Mouse (Mus musculus) 3T3-L1 (cell line): ENCODE measurements around the gene Kirrel.
A peak's percentile ranks its signal among the peaks of the same experiment; 100 is the strongest.

ENCODE experiments used
- DNase-seq: peaks from one replicate; pipeline ENCODE4 v3.0.0-alpha.2; 2015; ENCODE audit warnings: low read depth, low spot score

Gene Kirrel

DNA sequence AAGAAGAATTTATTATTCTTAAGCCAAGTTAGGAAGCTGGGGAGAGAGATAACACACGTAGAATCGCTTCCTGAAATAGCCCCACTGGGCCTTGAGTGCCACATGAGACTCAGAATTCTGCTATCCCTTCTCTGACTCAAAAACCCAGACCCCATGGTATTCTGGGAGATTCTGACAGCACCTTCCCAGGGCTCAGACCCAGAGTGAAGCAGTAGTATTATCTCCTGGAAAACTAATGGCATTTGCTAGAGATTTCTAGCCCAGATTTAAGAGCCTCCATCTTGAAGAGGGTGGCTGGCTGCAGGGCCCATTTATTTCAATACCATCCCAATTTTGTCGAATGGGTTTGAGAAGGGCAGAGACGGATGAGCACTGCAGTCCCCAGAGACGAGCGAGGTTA lies 6.9 kb downstream of the Kirrel start:
- DNase-seq: no peak

GRCm38 (mm10) chr3:87165291-87165881 lies 9.2 kb downstream of the Kirrel start:
- DNase-seq: no peak

DNA sequence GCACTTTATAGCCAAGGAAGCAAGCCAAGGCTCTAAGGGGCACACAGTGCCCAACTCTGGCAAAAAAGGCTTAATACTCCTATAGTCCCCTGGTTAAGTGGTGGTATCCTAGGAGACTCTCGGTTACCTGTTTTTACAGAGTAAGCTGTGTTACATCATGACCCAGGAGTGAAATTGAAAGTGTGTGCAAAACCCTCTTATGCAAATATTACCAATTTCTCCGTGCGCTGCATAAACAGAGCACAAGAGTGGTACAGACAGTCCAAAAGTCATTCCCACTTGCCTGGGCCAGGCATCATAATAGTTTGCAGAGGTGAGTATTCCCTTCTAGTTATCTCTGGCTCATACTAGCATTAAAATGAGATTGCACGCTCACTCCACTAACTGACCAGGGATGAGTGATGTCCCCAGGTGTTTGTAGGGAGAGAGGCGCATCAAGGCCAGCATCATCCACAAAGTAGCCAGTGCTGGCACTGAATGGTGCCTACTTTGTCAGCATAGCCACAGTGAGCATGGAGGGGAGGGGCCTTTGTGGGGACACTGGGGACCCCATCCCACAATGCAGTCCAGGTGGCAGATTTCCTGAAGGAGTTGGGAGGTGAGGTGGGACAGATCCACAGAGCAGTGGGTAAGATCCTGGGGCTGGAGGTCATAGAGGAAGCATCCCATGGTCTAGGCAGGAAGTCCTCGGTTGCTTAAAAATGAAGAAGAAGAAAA lies 10.3 kb downstream of the Kirrel start:
- no peak for DNase-seq

DNA sequence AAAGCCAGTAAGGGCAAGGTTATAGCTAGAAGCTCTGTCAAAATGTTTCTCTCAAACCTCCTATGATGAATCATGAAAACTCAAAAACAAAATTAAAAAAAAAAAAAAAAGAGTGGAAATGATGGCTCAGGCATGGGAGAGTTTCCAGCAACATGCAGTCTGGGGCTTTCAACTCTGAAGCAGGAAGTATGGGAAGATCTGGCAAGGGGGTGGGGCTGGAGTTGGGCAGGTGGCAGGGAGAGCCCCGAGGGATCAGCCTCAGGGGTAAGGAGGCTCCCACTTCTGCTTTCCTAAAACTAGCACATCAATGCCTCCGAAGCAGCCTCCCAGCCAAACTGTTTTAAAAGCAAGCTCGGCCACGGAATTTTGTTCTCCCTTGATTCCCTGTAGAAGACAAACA lies 11.4 kb downstream of the Kirrel start:
- peak; percentile 71 for DNase-seq

- no peak for DNase-seq
Measured at GRCm38 (mm10) chr3:87162380-87162779, 12.2 kb downstream of the Kirrel start.

GRCm38 (mm10) chr3:87161601-87162000 lies 12.9 kb downstream of the Kirrel start:
- no peak for DNase-seq

DNA sequence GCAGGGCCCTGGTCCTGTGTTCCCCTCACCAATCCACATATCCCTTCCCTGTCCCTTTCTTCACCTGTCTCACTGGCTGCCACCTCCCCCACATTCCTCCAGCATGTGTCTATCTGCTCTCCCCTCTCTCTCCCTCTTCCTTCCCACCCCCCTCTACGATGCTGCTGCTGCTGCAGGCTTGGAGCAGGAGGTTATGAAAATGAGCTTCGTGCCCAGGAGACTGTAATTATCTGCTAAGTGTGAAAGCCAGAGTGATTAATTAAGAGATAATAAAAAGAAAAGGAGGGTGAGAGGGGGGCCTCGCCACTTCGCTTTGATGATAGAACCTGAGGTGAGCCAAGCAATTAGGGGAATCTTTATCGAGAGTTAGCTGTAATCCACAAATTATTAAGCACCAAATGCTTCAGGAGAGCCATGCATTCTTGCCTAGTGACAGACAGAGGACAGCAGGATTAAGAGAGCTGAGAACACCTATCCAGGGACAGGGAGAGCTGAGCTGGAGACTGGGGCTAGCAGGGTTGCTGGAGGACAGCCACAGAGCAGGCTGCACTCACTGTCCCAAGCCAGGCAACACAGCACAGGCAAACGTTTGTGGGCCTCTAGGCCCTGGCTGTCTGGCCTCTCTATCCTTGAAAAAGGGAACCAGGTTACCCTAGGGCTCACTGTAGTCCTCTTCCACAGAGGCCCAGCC lies 13.6 kb downstream of the Kirrel start:
- no peak for DNase-seq

DNA sequence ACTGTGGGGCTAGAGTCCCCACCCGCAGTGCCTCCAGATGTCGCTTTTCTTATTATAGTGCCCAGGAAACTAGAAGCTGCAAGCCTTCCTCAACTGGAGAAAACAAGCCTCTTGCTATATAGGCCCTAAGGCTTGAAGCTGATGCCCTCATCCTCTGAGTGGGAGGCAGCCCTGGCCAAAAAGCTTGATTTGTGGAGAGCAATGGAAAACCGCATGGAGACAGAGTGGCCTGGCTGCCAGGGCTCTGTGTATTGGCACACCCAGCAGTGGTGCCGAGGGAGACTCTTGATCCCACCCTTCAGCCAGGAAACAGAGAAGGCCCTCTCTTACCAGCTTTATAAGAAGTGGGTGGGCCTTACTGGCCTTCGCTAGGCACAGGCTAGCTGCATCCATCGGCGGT lies 15.4 kb downstream of the Kirrel start:
- no peak for DNase-seq

GRCm38 (mm10) chr3:87157767-87158291 lies 16.7 kb downstream of the Kirrel start:
- peak; percentile 98 for DNase-seq

DNA sequence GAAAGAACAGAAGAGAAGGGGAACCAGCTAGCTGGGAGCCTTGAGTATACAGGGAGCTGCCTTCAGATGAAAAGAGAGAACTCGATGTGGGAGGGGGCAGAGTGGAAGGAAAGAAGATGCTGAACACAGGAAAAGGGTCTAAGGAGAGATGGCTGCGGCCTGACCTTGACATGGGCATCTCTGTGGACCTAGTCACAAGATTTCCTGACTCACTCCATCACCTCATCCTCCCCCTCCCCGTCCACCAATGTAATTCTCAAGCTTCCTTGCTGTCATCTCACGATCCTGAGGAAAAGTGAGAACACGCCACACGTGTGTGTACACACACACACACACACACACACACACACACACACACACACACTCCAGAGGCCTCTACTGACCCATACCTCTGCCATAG lies 17.2 kb downstream of the Kirrel start:
- DNase-seq: no peak

GRCm38 (mm10) chr3:87154398-87155287 lies 19.9 kb downstream of the Kirrel start:
- no peak for DNase-seq

DNA sequence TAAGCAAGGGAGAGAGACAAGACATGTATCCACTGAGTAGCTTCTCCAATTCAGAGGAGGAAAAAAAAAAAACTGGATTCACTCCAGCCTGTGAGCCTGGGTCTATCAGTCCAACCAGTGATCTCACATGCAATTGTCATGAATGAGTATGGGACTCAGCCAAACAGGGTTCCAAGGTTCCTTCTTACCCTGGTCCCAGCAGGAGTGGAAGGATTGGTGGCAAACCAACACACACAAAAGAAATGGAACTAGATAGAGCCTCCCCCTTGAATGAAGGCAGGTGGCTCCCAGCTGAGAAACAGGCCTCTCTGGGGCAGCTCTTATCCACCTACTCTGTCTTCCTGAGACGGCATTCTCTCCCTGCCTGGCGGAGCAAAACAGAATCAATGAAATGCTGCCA lies 21.5 kb downstream of the Kirrel start:
- peak; percentile 59 for DNase-seq

DNA sequence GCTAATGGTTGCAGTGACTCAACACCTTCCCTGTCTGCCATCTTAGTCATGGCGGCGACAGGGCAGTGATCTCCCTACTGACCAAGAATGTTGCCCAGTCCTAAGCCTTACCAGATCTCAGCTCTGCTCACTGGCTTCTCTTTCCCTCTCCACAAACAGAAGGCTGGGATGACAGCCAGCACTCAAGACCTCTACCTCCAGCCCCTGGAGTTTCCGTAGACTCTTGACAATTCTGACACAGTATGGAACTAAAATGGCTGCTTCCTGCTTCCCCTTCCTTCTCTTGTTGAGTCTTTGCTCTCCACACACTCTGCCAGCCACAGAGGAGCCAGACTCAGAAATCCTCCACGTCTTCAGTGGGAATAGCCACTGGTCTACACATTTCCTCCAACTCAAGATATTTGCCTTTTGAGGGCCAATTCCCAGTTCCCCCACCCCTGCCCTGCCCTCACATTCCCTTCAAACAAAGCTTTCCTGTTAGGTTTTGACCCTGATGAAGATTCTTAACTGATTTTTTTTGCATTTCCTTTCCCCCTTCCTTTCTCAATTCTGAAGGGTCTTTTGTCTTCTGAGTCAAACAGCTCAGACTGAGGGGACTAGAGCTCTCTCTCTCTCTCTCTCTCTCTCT lies 22.3 kb downstream of the Kirrel start:
- peak; percentile 66 for DNase-seq

DNA sequence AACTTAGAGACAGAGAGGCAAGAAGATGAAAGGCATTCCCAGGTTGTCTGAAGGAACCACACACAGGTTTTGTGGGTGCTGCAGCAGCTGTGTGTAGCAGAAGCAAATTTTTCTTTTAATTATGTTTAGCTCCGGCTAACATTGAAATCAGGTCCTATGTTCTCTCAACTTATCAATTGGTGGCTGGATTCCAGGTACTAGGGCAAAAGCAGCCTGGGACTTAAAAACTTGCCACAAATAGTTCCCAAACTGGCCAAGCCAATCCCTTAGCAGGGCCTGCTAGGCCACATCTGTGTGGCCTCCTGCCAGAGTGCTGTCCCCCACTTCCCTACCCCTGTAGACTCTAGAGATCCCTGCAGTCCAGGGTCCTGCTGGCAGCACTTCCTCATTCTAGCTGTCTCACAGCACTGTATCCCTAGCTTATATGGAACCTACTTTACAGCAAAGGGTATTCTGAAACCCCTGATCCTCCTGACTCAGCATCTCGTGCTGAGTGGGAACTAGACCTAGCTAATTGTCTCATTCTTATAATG lies 23.2 kb downstream of the Kirrel start:
- DNase-seq: peak; percentile 65

DNA sequence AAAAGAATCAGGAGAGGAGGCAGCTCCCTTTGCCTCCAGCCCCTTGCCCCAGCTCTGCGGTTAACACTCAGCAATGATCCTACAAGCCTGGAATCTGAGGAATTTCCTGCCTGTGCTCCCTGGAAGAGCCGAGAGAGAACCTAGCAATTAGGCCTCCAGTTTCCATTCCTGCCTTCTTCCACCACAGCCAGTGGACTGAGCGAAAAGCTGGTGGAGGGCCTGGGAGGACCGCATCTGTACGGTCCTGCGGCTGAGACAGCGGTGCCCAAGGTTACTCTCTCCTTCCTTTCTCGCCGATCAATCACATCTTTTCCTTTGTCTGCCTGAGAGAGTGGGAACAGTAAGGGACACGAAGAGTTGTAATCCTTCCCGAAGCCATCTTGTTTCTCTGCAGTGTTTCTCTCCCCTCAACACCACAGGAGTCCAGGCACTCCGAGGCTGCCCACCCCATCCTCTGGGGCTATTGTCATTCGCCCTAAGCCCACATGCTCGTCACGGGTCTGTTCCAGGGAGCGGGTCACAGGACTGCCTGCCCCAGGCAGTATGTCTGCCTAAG lies 23.8 kb downstream of the Kirrel start:
- DNase-seq: peak; percentile 98

- peak; percentile 65 for DNase-seq
Measured at GRCm38 (mm10) chr3:87150056-87150688, 24.4 kb downstream of the Kirrel start.

- no peak for DNase-seq
Measured at GRCm38 (mm10) chr3:87149425-87149824, 25.1 kb downstream of the Kirrel start.

DNA sequence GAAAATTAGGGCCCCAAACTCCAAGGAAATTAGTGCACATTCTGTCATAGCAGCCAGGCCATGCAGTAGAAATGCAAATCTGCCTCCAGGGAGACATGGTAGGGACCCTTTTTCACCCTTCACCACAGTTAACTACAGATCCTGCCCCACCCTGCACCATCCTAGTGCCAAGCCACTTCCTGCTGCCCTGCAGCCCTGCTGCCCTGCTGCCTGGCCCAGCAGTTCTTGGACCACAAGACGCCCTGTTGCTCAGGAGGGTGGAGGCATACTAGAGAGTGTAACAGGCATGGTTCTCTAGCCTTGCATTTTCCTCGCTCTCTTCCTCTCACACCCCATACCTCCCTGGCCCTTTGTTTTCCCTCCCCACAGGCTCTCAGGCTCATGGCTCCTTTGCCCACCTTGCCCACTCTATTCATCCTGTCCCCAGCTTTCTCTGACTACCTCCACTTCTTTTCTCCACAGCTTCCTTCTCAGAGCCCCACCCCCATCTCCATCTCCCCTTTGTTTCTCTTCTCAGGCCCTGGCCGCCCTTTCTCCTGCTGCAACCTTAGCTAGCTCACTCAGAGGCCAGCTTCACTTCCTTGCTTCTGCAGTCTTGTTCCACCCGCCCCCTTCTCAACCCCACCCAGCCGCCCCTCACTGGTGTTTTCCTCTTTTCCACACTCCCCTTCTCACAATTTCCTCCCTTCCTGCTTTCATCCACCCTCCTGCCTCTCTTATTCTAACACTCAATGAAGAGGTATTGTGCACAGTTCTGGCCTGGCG lies 29.9 kb downstream of the Kirrel start:
- DNase-seq: peak; percentile 50

DNA sequence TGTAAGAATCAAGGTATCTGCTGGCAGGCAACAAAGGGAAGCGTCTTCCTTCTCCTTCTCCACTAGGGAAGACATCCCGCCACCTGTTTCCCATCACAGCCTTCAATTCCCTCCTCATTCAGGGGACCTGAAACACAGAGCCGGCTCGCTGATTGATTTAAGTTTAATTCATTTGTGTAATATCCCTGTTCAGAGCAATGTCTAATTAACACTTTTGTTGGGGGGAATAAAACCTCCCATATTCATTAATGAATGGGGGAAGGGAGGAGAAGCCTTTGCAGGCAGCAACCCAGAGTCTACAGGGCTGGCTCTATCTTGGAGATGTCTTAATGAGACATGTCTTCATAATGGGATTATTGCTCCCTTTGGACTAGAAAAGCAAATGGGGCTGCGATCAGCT lies 34.3 kb downstream of the Kirrel start:
- no peak for DNase-seq
